Mouse (Mus musculus): Measurements from ENCODE around the gene Grasp. TPM values are rescaled to one million over a fixed set of nuclear protein-coding genes. Genes with fewer than 3 reads are reported as not detected.

The Grasp gene
- polyA plus RNA-seq, 1 experiment from 2014 or later: 2.3 TPM

DNA sequence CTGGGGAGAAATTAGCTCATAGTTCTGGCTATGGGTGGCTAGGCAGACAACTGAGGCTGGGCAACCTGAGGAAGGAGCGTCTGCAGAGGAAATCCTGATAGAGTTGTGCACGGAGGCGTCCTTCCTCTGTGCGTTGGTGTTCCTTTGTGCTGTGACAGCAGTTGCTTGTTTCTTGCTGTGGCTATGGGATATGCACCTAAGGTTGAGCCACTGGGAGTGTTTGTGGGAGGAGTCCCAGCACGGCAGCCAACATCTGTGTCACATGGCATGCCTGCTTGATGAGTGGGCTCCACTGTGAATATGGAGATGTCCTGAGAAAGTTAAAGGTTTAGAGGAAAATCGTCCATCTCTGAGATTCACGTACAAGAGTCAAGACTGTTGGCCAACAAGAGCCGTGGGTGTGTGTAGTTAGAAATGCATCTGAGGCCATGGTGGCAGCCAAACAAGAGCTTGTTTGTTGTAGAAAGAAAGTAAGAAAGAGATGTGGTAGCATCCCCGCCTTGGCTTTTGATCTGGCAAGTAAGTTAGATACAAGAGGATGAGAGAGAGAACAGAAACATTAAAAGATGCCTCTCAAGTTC is 26.3 kb downstream of the Grasp start:
- Histone ChIP-seq H3K27me3 (replicated peaks; ENCODE audit: control insufficient read depth, insufficient read depth, low read length) (no peaks in the 10 kb centered on the region), H3K4me3 (ENCODE audit: low read length) (no peak overlapping the region), H3K36me3 (ENCODE audit: control insufficient read depth, insufficient read depth, low read length) (no peaks in the 10 kb centered on the region), H3K4me1 (ENCODE audit: control insufficient read depth, insufficient read depth, low read length) (peaks cover 23% of the 10 kb centered on the region), H3K4me2 (ENCODE audit: low read depth, low read length) (no peak overlapping the region), H3K9me3 (ENCODE audit: control insufficient read depth, low read length) (no peaks in the 10 kb centered on the region), H3K27ac (ENCODE audit: low read length) (no peak overlapping the region), H3K9ac (ENCODE audit: low read depth, low read length) (no peak overlapping the region)
- ATAC-seq: no peak
- WGBS: 79% methylated on average over 9 of the region's 9 CpGs

DNA sequence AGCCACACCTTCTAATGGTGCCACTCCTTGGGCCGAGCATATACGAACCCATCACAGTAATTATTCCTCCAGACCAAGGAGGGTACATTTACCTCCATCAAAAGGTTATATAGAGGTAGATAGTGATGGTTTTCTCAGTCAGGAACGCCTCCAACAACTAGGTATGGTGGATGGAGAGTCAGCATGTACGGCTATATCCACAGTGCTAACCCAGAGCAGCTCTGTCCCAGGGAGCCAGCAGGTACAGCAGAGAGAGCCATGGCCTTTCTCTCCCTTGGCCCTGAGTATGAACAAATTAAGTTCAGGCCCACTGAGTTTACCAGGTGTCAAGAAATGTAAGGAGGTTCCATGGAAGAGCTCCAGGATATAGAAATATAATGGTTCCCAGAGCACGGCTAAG is 27.9 kb downstream of the Grasp start:
- no peaks in the 10 kb centered on the region for H3K36me3 ChIP-seq (ENCODE audit: control insufficient read depth, insufficient read depth, low read length)
- no peak for ATAC-seq
- no peak overlapping the region for H3K9ac ChIP-seq (ENCODE audit: low read depth, low read length)
- H3K4me3 ChIP-seq (ENCODE audit: low read length): no peak overlapping the region
- peaks cover 20% of the 10 kb centered on the region for H3K4me1 ChIP-seq (ENCODE audit: control insufficient read depth, insufficient read depth, low read length)
- no peak overlapping the region for H3K4me2 ChIP-seq (ENCODE audit: low read depth, low read length)
- H3K27ac ChIP-seq (ENCODE audit: low read length): no peak overlapping the region
- 89% methylated on average over 5 of the region's 5 CpGs for WGBS
- no peaks in the 10 kb centered on the region for H3K27me3 ChIP-seq (replicated peaks; ENCODE audit: control insufficient read depth, insufficient read depth, low read length)
- no peaks in the 10 kb centered on the region for H3K9me3 ChIP-seq (ENCODE audit: control insufficient read depth, low read length)

- no peaks in the 10 kb centered on the region for H3K36me3 ChIP-seq (ENCODE audit: control insufficient read depth, insufficient read depth, low read length)
- WGBS: 77% methylated on average over 6 of the region's 6 CpGs
- ATAC-seq: no peak
- H3K9me3 ChIP-seq (ENCODE audit: control insufficient read depth, low read length): no peaks in the 10 kb centered on the region
- H3K4me1 ChIP-seq (ENCODE audit: control insufficient read depth, insufficient read depth, low read length): peaks cover 16% of the 10 kb centered on the region
- no peak overlapping the region for H3K4me2 ChIP-seq (ENCODE audit: low read depth, low read length)
- no peak overlapping the region for H3K4me3 ChIP-seq (ENCODE audit: low read length)
- H3K27me3 ChIP-seq (replicated peaks; ENCODE audit: control insufficient read depth, insufficient read depth, low read length): no peaks in the 10 kb centered on the region
- no peak overlapping the region for H3K9ac ChIP-seq (ENCODE audit: low read depth, low read length)
- H3K27ac ChIP-seq (ENCODE audit: low read length): no peak overlapping the region
These were observed 28.6 kb downstream of the Grasp start for GRCm38 (mm10) chr15:101252614-101253013.

GRCm38 (mm10) chr15:101253563-101253885 is 29.5 kb downstream of the Grasp start:
- Histone ChIP-seq H3K4me3 (ENCODE audit: low read length) (peak overlapping the region; percentile 61), H3K4me1 (ENCODE audit: control insufficient read depth, insufficient read depth, low read length) (peaks cover 9% of the 10 kb centered on the region; the same call in 1 of the 2 replicates), H3K9ac (ENCODE audit: low read depth, low read length) (peak overlapping the region; percentile 78), H3K9me3 (ENCODE audit: control insufficient read depth, low read length) (no peaks in the 10 kb centered on the region), H3K27ac (ENCODE audit: low read length) (no peak overlapping the region), H3K27me3 (replicated peaks; ENCODE audit: control insufficient read depth, insufficient read depth, low read length) (no peaks in the 10 kb centered on the region), H3K36me3 (ENCODE audit: control insufficient read depth, insufficient read depth, low read length) (no peaks in the 10 kb centered on the region), H3K4me2 (ENCODE audit: low read depth, low read length) (peak overlapping the region; percentile 94)
- WGBS: 40% methylated on average over 3 of the region's 3 CpGs
- no peak for ATAC-seq

DNA sequence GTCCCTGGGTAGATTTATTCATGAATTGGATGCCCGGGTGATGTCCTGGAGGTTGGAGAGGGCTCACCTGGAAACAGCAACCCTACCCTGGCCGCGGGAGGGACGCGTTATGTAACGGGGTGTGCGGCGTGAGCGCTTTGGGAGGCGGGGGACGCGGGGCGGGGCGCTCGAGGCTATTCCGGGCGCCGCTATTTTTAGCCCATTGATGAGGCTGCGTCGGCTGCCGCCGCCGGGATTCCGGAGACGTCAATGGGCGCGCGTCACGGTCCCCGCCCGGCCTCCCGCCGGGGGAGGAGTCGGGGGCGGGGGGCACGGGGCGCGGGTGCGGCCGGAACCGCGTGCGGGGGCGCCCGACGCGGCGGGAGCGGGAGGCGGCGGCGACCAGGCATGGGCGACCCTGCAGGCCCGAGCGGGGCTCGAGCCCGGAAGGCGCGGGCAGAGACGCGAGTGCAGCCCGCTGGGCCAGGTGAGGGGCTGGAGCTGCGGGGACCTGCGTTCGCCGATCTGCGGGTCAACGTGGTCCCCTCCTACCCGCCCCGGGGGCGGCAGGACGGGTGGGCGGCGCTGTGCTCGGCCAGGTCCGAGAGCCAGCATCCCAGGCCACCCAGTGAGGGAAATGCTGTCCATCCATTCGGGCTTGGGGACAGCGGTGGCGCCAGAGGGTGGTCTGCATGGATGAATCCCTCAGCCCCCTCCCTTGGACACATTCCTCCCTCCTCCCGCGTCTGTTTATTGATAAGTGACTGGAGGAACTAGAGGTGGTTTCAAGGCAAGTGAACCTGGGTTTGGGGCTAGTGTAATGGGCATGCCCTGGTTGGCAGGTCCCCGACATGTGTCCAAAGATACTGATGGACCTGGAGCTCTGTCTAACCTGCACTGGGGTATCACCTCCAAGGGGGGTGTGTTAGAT is 30.2 kb downstream of the Grasp start, which contains the start of gene Nr4a1:
Gene Nr4a1, plus strand, starts transcription at position 384 of the 910 bp plus-strand sequence.
- H3K4me2 ChIP-seq (ENCODE audit: low read depth, low read length): peak within 1 kb of the TSS; percentile 94
- 0 out of 2 replicates have a peak within 1 kb of the TSS, but pooled peaks have one; percentile 13 for H3K27ac ChIP-seq (ENCODE audit: low read length)
- H3K9ac ChIP-seq (ENCODE audit: low read depth, low read length): peak within 1 kb of the TSS; percentile 78
- peak within 1 kb of the TSS; percentile 61 for H3K4me3 ChIP-seq (ENCODE audit: low read length)
- 1% methylated on average over 77 of the region's 82 CpGs for WGBS
- no peaks in the 10 kb centered on the region for H3K27me3 ChIP-seq (replicated peaks; ENCODE audit: control insufficient read depth, insufficient read depth, low read length)
- peaks cover 9% of the 10 kb centered on the region; the same call in 1 of the 2 replicates for H3K4me1 ChIP-seq (ENCODE audit: control insufficient read depth, insufficient read depth, low read length)
- ATAC-seq: peak; percentile 70
- no peaks in the 10 kb centered on the region for H3K36me3 ChIP-seq (ENCODE audit: control insufficient read depth, insufficient read depth, low read length)
- no peaks in the 10 kb centered on the region for H3K9me3 ChIP-seq (ENCODE audit: control insufficient read depth, low read length)

GRCm38 (mm10) chr15:101255842-101256462 is 32.0 kb downstream of the Grasp start:
- Histone ChIP-seq H3K4me1 (ENCODE audit: control insufficient read depth, insufficient read depth, low read length) (peaks cover 22% of the 10 kb centered on the region), H3K27ac (ENCODE audit: low read length) (no peak overlapping the region), H3K4me2 (ENCODE audit: low read depth, low read length) (no peak overlapping the region), H3K4me3 (ENCODE audit: low read length) (no peak overlapping the region), H3K9ac (ENCODE audit: low read depth, low read length) (no peak overlapping the region), H3K27me3 (replicated peaks; ENCODE audit: control insufficient read depth, insufficient read depth, low read length) (no peaks in the 10 kb centered on the region), H3K36me3 (ENCODE audit: control insufficient read depth, insufficient read depth, low read length) (no peaks in the 10 kb centered on the region), H3K9me3 (ENCODE audit: control insufficient read depth, low read length) (no peaks in the 10 kb centered on the region)
- 91% methylated on average over 7 of the region's 7 CpGs for WGBS
- no peak for ATAC-seq

DNA sequence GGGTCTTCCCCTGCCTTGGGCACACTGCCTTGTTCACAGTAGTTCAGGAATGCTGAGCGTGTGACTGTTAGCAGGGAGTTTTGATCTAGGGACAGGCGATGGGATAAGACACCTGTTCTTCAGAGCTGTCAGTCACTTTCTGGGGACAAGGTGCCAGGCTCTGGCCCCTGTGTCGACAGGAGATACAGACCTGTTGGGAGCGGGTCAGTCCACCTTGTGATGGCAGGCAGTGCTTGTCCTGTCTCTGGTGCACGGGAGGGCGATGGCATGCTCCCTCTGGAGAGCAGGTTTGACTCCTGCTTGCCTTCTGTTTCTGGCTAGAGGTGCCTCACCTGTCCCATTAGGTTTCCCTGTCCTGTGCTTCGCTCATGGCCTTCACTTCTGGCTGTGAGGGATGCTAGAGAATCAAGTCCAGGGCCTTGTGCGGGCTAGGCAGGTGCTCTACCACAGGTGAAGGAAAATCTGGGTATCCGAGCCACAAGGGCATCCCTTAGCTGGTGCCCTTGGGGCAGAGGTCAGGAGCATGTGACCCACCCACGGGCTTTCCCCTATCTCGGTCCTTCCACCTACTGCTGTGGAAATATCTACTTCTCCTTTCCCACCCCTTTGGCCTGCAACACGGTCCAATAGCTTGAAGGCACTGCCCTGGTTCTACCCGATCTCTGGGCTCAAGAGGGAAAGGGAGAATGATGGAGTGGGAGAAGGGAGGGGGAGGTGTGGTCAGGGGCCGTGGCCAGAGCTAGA is 32.6 kb downstream of the Grasp start:
- 74% methylated on average over 14 of the region's 14 CpGs for WGBS
- no peak overlapping the region for H3K27ac ChIP-seq (ENCODE audit: low read length)
- no peak overlapping the region for H3K4me2 ChIP-seq (ENCODE audit: low read depth, low read length)
- no peak for ATAC-seq
- no peak overlapping the region for H3K4me3 ChIP-seq (ENCODE audit: low read length)
- H3K27me3 ChIP-seq (replicated peaks; ENCODE audit: control insufficient read depth, insufficient read depth, low read length): no peaks in the 10 kb centered on the region
- H3K4me1 ChIP-seq (ENCODE audit: control insufficient read depth, insufficient read depth, low read length): peaks cover 27% of the 10 kb centered on the region
- no peak overlapping the region for H3K9ac ChIP-seq (ENCODE audit: low read depth, low read length)
- H3K36me3 ChIP-seq (ENCODE audit: control insufficient read depth, insufficient read depth, low read length): no peaks in the 10 kb centered on the region
- no peaks in the 10 kb centered on the region for H3K9me3 ChIP-seq (ENCODE audit: control insufficient read depth, low read length)

- Histone ChIP-seq H3K27me3 (replicated peaks; ENCODE audit: control insufficient read depth, insufficient read depth, low read length) (no peaks in the 10 kb centered on the region), H3K4me1 (ENCODE audit: control insufficient read depth, insufficient read depth, low read length) (peaks cover 38% of the 10 kb centered on the region), H3K9me3 (ENCODE audit: control insufficient read depth, low read length) (no peaks in the 10 kb centered on the region), H3K4me2 (ENCODE audit: low read depth, low read length) (no peak overlapping the region), H3K27ac (ENCODE audit: low read length) (no peak overlapping the region), H3K4me3 (ENCODE audit: low read length) (no peak overlapping the region), H3K36me3 (ENCODE audit: control insufficient read depth, insufficient read depth, low read length) (no peaks in the 10 kb centered on the region), H3K9ac (ENCODE audit: low read depth, low read length) (no peak overlapping the region)
- WGBS: 82% methylated on average over 11 of the region's 11 CpGs
- no peak for ATAC-seq
These were observed 34.4 kb downstream of the Grasp start for GRCm38 (mm10) chr15:101258420-101258819.

- Histone ChIP-seq H3K27me3 (replicated peaks; ENCODE audit: control insufficient read depth, insufficient read depth, low read length) (no peaks in the 10 kb centered on the region), H3K4me2 (ENCODE audit: low read depth, low read length) (no peak overlapping the region), H3K36me3 (ENCODE audit: control insufficient read depth, insufficient read depth, low read length) (no peaks in the 10 kb centered on the region), H3K9ac (ENCODE audit: low read depth, low read length) (peak overlapping the region; percentile 22; the same call in 1 of the 2 replicates), H3K4me1 (ENCODE audit: control insufficient read depth, insufficient read depth, low read length) (peaks cover 30% of the 10 kb centered on the region), H3K27ac (ENCODE audit: low read length) (peak overlapping the region; percentile 91), H3K9me3 (ENCODE audit: control insufficient read depth, low read length) (no peaks in the 10 kb centered on the region), H3K4me3 (ENCODE audit: low read length) (no peak overlapping the region)
- ATAC-seq: no peak
- WGBS: 75% methylated on average over 3 of the region's 3 CpGs
These were observed 35.9 kb downstream of the Grasp start for GRCm38 (mm10) chr15:101259922-101260321.

All from intestine, embryonic 16.5 days (tissue).